Mouse (Mus musculus) lung, adult 2 months (tissue): ENCODE measurements around the gene Mettl1.

ENCODE experiments used
- CTCF ChIP-seq: fragments of 200-500 bp; IDR thresholded peaks from 2 replicates; pipeline ENCODE4 v1.5.1; 2011; ENCODE audit warnings: mild to moderate bottlenecking, low read length, control low read depth; ENCODE audit not compliant: insufficient read depth
- POLR2A ChIP-seq: fragments of 200-500 bp; IDR thresholded peaks from 2 replicates; pipeline ENCODE4 v1.6.1; 2011; ENCODE audit warnings: low read depth, mild to moderate bottlenecking, control low read depth, low read length, borderline replicate concordance; ENCODE audit errors: extremely low read depth

DNA sequence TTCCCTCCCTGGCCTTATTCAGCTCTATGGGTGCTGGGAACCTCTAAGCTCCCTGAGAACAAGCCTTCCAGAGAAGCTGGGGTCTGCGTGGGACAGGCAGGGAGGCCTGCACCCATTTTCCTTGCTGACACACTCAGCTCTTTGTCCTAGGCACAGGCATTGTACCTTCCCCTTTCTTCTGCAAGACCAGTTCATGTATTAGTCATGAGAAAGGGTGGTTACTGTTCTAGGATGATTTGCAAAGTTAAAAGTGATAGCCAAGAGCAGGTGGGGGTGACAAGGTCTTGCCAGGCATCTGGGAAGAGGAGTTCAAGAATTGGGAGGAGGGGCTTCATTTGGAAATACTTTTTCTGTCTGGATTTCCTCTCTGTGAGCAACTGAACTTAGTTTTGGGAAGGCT lies 39.2 kb upstream of the Mettl1 start:
- TF ChIP-seq POLR2A (no peak), CTCF (no peak)
